8 mouse cellular contexts compared by ENCODE assay signal in the genomic region with DNA sequence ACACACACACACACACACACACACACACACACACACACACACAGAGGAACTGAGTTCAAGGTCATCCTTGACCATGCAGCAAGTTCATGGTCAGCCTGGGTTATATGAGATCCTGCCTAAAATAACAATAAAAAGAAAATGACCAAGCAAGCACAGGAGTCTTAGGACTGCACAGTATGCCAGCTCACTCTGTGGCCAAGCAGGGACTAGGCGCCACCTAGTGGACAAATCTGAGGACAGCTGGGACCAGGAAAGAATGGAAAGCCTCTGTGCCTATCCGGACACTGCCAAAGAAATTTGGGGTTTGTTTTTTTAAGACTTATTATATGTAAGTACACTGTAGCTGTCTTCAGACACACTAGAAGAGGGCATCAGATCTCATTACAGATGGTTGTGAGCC. TPM values are rescaled to one million over a fixed set of nuclear protein-coding genes. Genes with fewer than 3 reads are reported as not detected.
A peak's percentile ranks its signal among the peaks of the same experiment; 100 is the strongest.
DNase-seq lines count a peak whose midpoint lies in the region; ATAC-seq and TF ChIP-seq lines count a peak whose summit lies in the region.

No protein-coding gene starts in this region.

- peaks cover 8% of the 10 kb centered on the region for H3K4me1 ChIP-seq in embryonic fibroblast, embryonic 13.5 days (ENCODE audit: control insufficient read depth, insufficient read depth, low read length)
- peaks cover 5% of the 10 kb centered on the region; the same call in 1 of the 2 replicates for H3K4me1 ChIP-seq in neural tube, embryonic 15.5 days

- DNase-seq in ES-CJ7 (ENCODE audit: low read depth, low spot score) = peak; percentile 65
- peak; percentile 88 for DNase-seq in brain, adult 2 months (ENCODE audit: low read depth, low spot score)
- peak; percentile 84 to 89 for DNase-seq in heart, postnatal 10 days
- peak; percentile 74 to 83 for DNase-seq in kidney, postnatal 36 days
- DNase-seq in lung, adult 18-20 months = peak; percentile 72 to 75
- DNase-seq in thymus, postnatal 25 days = peak; percentile 56

- no peak overlapping the region for H3K27ac ChIP-seq in embryonic fibroblast, embryonic 13.5 days (ENCODE audit: insufficient read depth, low read length)
- no peak overlapping the region for H3K27ac ChIP-seq in neural tube, embryonic 15.5 days (replicated peaks)

- no peaks in the 10 kb centered on the region for H3K9me3 ChIP-seq in neural tube, embryonic 15.5 days (replicated peaks)

- 25% methylated on average over 2 of the region's 2 CpGs for WGBS in neural tube, embryonic 15.5 days

- H3K27me3 ChIP-seq in neural tube, embryonic 15.5 days (replicated peaks) = no peaks in the 10 kb centered on the region

- intact Hi-C loops in heart, postnatal 10 days (cut with DNase I) = loop anchor here (1.0 to 5.0 kb wide), 4 partner anchors 99 to 371 kb away; no protein-coding TSS in a partner anchor

- no peak overlapping the region for H3K4me3 ChIP-seq in embryonic fibroblast, embryonic 13.5 days (ENCODE audit: insufficient read depth, low read length)
- no peak overlapping the region for H3K4me3 ChIP-seq in neural tube, embryonic 15.5 days (replicated peaks)

- TF ChIP-seq CTCF in embryonic fibroblast, embryonic 13.5 days (IDR thresholded peaks at IDR 0.05; ENCODE audit: borderline replicate concordance, insufficient read depth, low read length) = peak; percentile 91

- no peak for TF ChIP-seq POLR2A in embryonic fibroblast, embryonic 13.5 days (IDR thresholded peaks at IDR 0.05; ENCODE audit: low read depth, low read length)

- peaks cover 73% of the 10 kb centered on the region for H3K36me3 ChIP-seq in neural tube, embryonic 15.5 days

- no peak overlapping the region for H3K4me2 ChIP-seq in neural tube, embryonic 15.5 days

- peak; percentile 85; the same call in 1 of the 2 replicates for ATAC-seq in neural tube, embryonic 15.5 days (ENCODE audit: low FRiP score)

- H3K9ac ChIP-seq in neural tube, embryonic 15.5 days (replicated peaks) = no peak overlapping the region

RNA-seq across cellular contexts. Expression of gene Srrm1, which starts 35.2 kb away (rescaled TPM):
- 160 and 173 TPM in 2 replicates for polyA plus RNA-seq in embryonic fibroblast, embryonic 13.5 days (2011; ENCODE audit: insufficient read length, low read depth, missing spikeins)
- total RNA-seq in heart, postnatal 10 days (2021) = 100 to 1,000 TPM in 1 of 2 experiments, 10 to 100 TPM in 1; 94.6 to 106 TPM
- polyA plus RNA-seq in neural tube, embryonic 15.5 days (2015; fragmentation: Nextera tagmentation; extraction: Ambion mirVana) = 174 and 181 TPM in 2 replicates

RNA-seq across cellular contexts. Expression of gene Clic4, which starts 45.4 kb away (rescaled TPM):
- polyA plus RNA-seq in embryonic fibroblast, embryonic 13.5 days (2011; ENCODE audit: insufficient read length, low read depth, missing spikeins) = 223 and 251 TPM in 2 replicates
- 100 to 1,000 TPM; 309 to 310 TPM for total RNA-seq in heart, postnatal 10 days (2021)
- 45.3 and 62.7 TPM in 2 replicates for polyA plus RNA-seq in neural tube, embryonic 15.5 days (2015; fragmentation: Nextera tagmentation; extraction: Ambion mirVana)
